Mouse (Mus musculus): ENCODE measurements around the gene Gps1. TPM values are rescaled to one million over a fixed set of nuclear protein-coding genes. Genes with fewer than 3 reads are reported as not detected.

Gps1 gene
- polyA plus RNA-seq, 1 experiment from 2014 or later: 316 TPM

- H3K4me1 ChIP-seq (ENCODE audit: control insufficient read depth, insufficient read depth, low read length): no peaks in the 10 kb centered on the region
- H3K9me3 ChIP-seq (ENCODE audit: control insufficient read depth, low read length): no peaks in the 10 kb centered on the region
- H3K27me3 ChIP-seq (ENCODE audit: control insufficient read depth, insufficient read depth, low read length): no peaks in the 10 kb centered on the region
- H3K36me3 ChIP-seq (ENCODE audit: control insufficient read depth, insufficient read depth, low read length): peaks cover 59% of the 10 kb centered on the region
- ATAC-seq (ENCODE audit: low FRiP score, low TSS enrichment): no peak
- no peak for DNase-seq
- H3K4me2 ChIP-seq (ENCODE audit: low read length): no peak overlapping the region
- 89% methylated on average over 7 of the region's 7 CpGs for WGBS
- no peak overlapping the region for H3K4me3 ChIP-seq (replicated peaks; ENCODE audit: low read depth, low read length)
- H3K9ac ChIP-seq (replicated peaks; ENCODE audit: low read length): no peak overlapping the region
- H3K27ac ChIP-seq (replicated peaks; ENCODE audit: low read depth, low read length): no peak overlapping the region
Observed at GRCm38 (mm10) chr11:120805375-120806298, 21.6 kb downstream of the Gps1 start.

- DNase-seq (no peak), ATAC-seq (ENCODE audit: low FRiP score, low TSS enrichment) (no peak)
- Histone ChIP-seq H3K9me3 (ENCODE audit: control insufficient read depth, low read length) (no peaks in the 10 kb centered on the region), H3K27me3 (ENCODE audit: control insufficient read depth, insufficient read depth, low read length) (no peaks in the 10 kb centered on the region), H3K36me3 (ENCODE audit: control insufficient read depth, insufficient read depth, low read length) (peaks cover 83% of the 10 kb centered on the region), H3K4me1 (ENCODE audit: control insufficient read depth, insufficient read depth, low read length) (no peaks in the 10 kb centered on the region), H3K27ac (replicated peaks; ENCODE audit: low read depth, low read length) (no peak overlapping the region), H3K4me3 (replicated peaks; ENCODE audit: low read depth, low read length) (no peak overlapping the region), H3K9ac (replicated peaks; ENCODE audit: low read length) (no peak overlapping the region), H3K4me2 (ENCODE audit: low read length) (no peak overlapping the region)
- WGBS: 95% methylated on average over 12 of the region's 12 CpGs
Observed at GRCm38 (mm10) chr11:120808010-120808409, 23.9 kb downstream of the Gps1 start.

- no peaks in the 10 kb centered on the region for H3K27me3 ChIP-seq (ENCODE audit: control insufficient read depth, insufficient read depth, low read length)
- no peak for ATAC-seq (ENCODE audit: low FRiP score, low TSS enrichment)
- no peak overlapping the region for H3K4me3 ChIP-seq (replicated peaks; ENCODE audit: low read depth, low read length)
- no peak for DNase-seq
- no peaks in the 10 kb centered on the region for H3K4me1 ChIP-seq (ENCODE audit: control insufficient read depth, insufficient read depth, low read length)
- H3K9me3 ChIP-seq (ENCODE audit: control insufficient read depth, low read length): no peaks in the 10 kb centered on the region
- no peak overlapping the region for H3K4me2 ChIP-seq (ENCODE audit: low read length)
- 96% methylated on average over 16 of the region's 16 CpGs for WGBS
- H3K27ac ChIP-seq (replicated peaks; ENCODE audit: low read depth, low read length): no peak overlapping the region
- no peak overlapping the region for H3K9ac ChIP-seq (replicated peaks; ENCODE audit: low read length)
- H3K36me3 ChIP-seq (ENCODE audit: control insufficient read depth, insufficient read depth, low read length): peaks cover 100% of the 10 kb centered on the region
Observed at GRCm38 (mm10) chr11:120812068-120812467, 28.0 kb downstream of the Gps1 start.

GRCm38 (mm10) chr11:120817358-120817757 lies 33.3 kb downstream of the Gps1 start:
- DNase-seq: no peak
- no peak overlapping the region for H3K9ac ChIP-seq (replicated peaks; ENCODE audit: low read length)
- H3K27me3 ChIP-seq (ENCODE audit: control insufficient read depth, insufficient read depth, low read length): no peaks in the 10 kb centered on the region
- no peak overlapping the region for H3K27ac ChIP-seq (replicated peaks; ENCODE audit: low read depth, low read length)
- WGBS: 96% methylated on average over 6 of the region's 6 CpGs
- H3K9me3 ChIP-seq (ENCODE audit: control insufficient read depth, low read length): no peaks in the 10 kb centered on the region
- peaks cover 15% of the 10 kb centered on the region for H3K4me1 ChIP-seq (ENCODE audit: control insufficient read depth, insufficient read depth, low read length)
- H3K36me3 ChIP-seq (ENCODE audit: control insufficient read depth, insufficient read depth, low read length): peaks cover 97% of the 10 kb centered on the region
- no peak overlapping the region for H3K4me3 ChIP-seq (replicated peaks; ENCODE audit: low read depth, low read length)
- no peak overlapping the region for H3K4me2 ChIP-seq (ENCODE audit: low read length)
- no peak for ATAC-seq (ENCODE audit: low FRiP score, low TSS enrichment)

- no peak overlapping the region for H3K27ac ChIP-seq (replicated peaks; ENCODE audit: low read depth, low read length)
- H3K4me3 ChIP-seq (replicated peaks; ENCODE audit: low read depth, low read length): no peak overlapping the region
- H3K9me3 ChIP-seq (ENCODE audit: control insufficient read depth, low read length): no peaks in the 10 kb centered on the region
- ATAC-seq (ENCODE audit: low FRiP score, low TSS enrichment) (no peak), DNase-seq (no peak)
- no peak overlapping the region for H3K9ac ChIP-seq (replicated peaks; ENCODE audit: low read length)
- H3K27me3 ChIP-seq (ENCODE audit: control insufficient read depth, insufficient read depth, low read length): no peaks in the 10 kb centered on the region
- 95% methylated on average over 13 of the region's 13 CpGs for WGBS
- no peak overlapping the region for H3K4me2 ChIP-seq (ENCODE audit: low read length)
- peaks cover 88% of the 10 kb centered on the region for H3K36me3 ChIP-seq (ENCODE audit: control insufficient read depth, insufficient read depth, low read length)
- H3K4me1 ChIP-seq (ENCODE audit: control insufficient read depth, insufficient read depth, low read length): peaks cover 23% of the 10 kb centered on the region
Observed at GRCm38 (mm10) chr11:120818251-120818650, 34.2 kb downstream of the Gps1 start.

GRCm38 (mm10) chr11:120819556-120819955 lies 35.5 kb downstream of the Gps1 start:
- peaks cover 23% of the 10 kb centered on the region for H3K4me1 ChIP-seq (ENCODE audit: control insufficient read depth, insufficient read depth, low read length)
- no peak overlapping the region for H3K4me2 ChIP-seq (ENCODE audit: low read length)
- H3K9me3 ChIP-seq (ENCODE audit: control insufficient read depth, low read length): no peaks in the 10 kb centered on the region
- 94% methylated on average over 6 of the region's 6 CpGs for WGBS
- ATAC-seq (ENCODE audit: low FRiP score, low TSS enrichment) (no peak), DNase-seq (no peak)
- H3K36me3 ChIP-seq (ENCODE audit: control insufficient read depth, insufficient read depth, low read length): peaks cover 75% of the 10 kb centered on the region
- H3K27ac ChIP-seq (replicated peaks; ENCODE audit: low read depth, low read length): no peak overlapping the region
- H3K9ac ChIP-seq (replicated peaks; ENCODE audit: low read length): no peak overlapping the region
- no peak overlapping the region for H3K4me3 ChIP-seq (replicated peaks; ENCODE audit: low read depth, low read length)
- H3K27me3 ChIP-seq (ENCODE audit: control insufficient read depth, insufficient read depth, low read length): no peaks in the 10 kb centered on the region

- H3K36me3 ChIP-seq (ENCODE audit: control insufficient read depth, insufficient read depth, low read length): peaks cover 65% of the 10 kb centered on the region
- ATAC-seq (ENCODE audit: low FRiP score, low TSS enrichment): no peak
- H3K4me2 ChIP-seq (ENCODE audit: low read length): peak overlapping the region; percentile 99; the same call in 1 of the 2 replicates
- 94% methylated on average over 14 of the region's 14 CpGs for WGBS
- 0 out of 2 replicates have a peak overlapping the region, but pooled peaks have one; percentile 9 for H3K9ac ChIP-seq (replicated peaks; ENCODE audit: low read length)
- H3K9me3 ChIP-seq (ENCODE audit: control insufficient read depth, low read length): no peaks in the 10 kb centered on the region
- H3K27me3 ChIP-seq (ENCODE audit: control insufficient read depth, insufficient read depth, low read length): no peaks in the 10 kb centered on the region
- H3K4me1 ChIP-seq (ENCODE audit: control insufficient read depth, insufficient read depth, low read length): peaks cover 31% of the 10 kb centered on the region
- no peak overlapping the region for H3K4me3 ChIP-seq (replicated peaks; ENCODE audit: low read depth, low read length)
- H3K27ac ChIP-seq (replicated peaks; ENCODE audit: low read depth, low read length): no peak overlapping the region
- no peak for DNase-seq
Observed at GRCm38 (mm10) chr11:120820546-120820945, 36.5 kb downstream of the Gps1 start.

GRCm38 (mm10) chr11:120821076-120821922 lies 37.2 kb downstream of the Gps1 start:
- H3K27ac ChIP-seq (replicated peaks; ENCODE audit: low read depth, low read length): no peak overlapping the region
- DNase-seq (no peak), ATAC-seq (ENCODE audit: low FRiP score, low TSS enrichment) (no peak)
- H3K4me1 ChIP-seq (ENCODE audit: control insufficient read depth, insufficient read depth, low read length): peaks cover 36% of the 10 kb centered on the region
- H3K4me2 ChIP-seq (ENCODE audit: low read length): peak overlapping the region; percentile 99
- WGBS: 80% methylated on average over 14 of the region's 14 CpGs
- H3K9me3 ChIP-seq (ENCODE audit: control insufficient read depth, low read length): no peaks in the 10 kb centered on the region
- H3K27me3 ChIP-seq (ENCODE audit: control insufficient read depth, insufficient read depth, low read length): no peaks in the 10 kb centered on the region
- peak overlapping the region; percentile 88 for H3K4me3 ChIP-seq (replicated peaks; ENCODE audit: low read depth, low read length)
- peaks cover 58% of the 10 kb centered on the region for H3K36me3 ChIP-seq (ENCODE audit: control insufficient read depth, insufficient read depth, low read length)
- peak overlapping the region; percentile 36 for H3K9ac ChIP-seq (replicated peaks; ENCODE audit: low read length)

Measured in midbrain, embryonic 14.5 days (tissue).